Mouse (Mus musculus) frontal cortex, adult 2 months (tissue): ENCODE data around the gene Tmem44. TPM values are rescaled to one million over a fixed set of nuclear protein-coding genes. Genes with fewer than 3 reads are reported as not detected.

Experiments
- polyA plus RNA-seq: library from polyadenylated mRNA; depleted of rRNA; stranded (reverse); fragments of >200 nt; gene quantifications from 2 replicates; pipeline ENCODE4 v1.2.3, GENCODE M21; 2012; rRNA removed

Gene Tmem44
- polyA plus RNA-seq, 1 experiment, result 67.7 TPM

Other genes starting within 250 kb of the Tmem44 start
- gene Gp5, start 240.1 kb downstream of the Tmem44 start, polyA plus RNA-seq, result 0.57 and 0.90 TPM in 2 replicates
- gene Atp13a3, start 144.9 kb downstream of the Tmem44 start, polyA plus RNA-seq, result 26.9 and 29.3 TPM in 2 replicates
- gene Lsg1, start 36.8 kb upstream of the Tmem44 start, polyA plus RNA-seq, result 17.4 and 17.9 TPM in 2 replicates
- 13.6 and 17.6 TPM in 2 replicates for gene Fam43a, start 48.9 kb upstream of the Tmem44 start, polyA plus RNA-seq